Comparison of ENCODE assay signal across 8 mouse cellular contexts in genomic region chr3:30647440-30648090, GRCm38 (mm10). TPM values are rescaled to one million over a fixed set of nuclear protein-coding genes. Genes with fewer than 3 reads are reported as not detected.
DNase-seq lines count a peak whose midpoint lies in the region; ATAC-seq and TF ChIP-seq lines count a peak whose summit lies in the region.

Lrrc34 (minus strand) TSS chr3:30647869.

- peaks cover 33% of the 10 kb centered on the region for H3K27me3 ChIP-seq in heart, postnatal 0 days (ENCODE audit: control insufficient read depth, insufficient read depth, low read length)

- H3K27ac ChIP-seq in heart, postnatal 0 days (ENCODE audit: low read depth) = no peak within 1 kb of the TSS

- ATAC-seq in heart, postnatal 0 days (ENCODE audit: insufficient read depth, low read depth) = peak; percentile 82

- no peaks in the 10 kb centered on the region for H3K36me3 ChIP-seq in heart, postnatal 0 days (replicated peaks; ENCODE audit: control insufficient read depth, insufficient read depth, low read length)

- TF ChIP-seq EP300 in heart, postnatal 0 days (IDR thresholded peaks at IDR 0.05; ENCODE audit: low read depth) = no peak

- DNase-seq in right cerebral cortex, postnatal 10 days (ENCODE audit: low spot score in 2 of 2) = peak; percentile 66 to 68
- no peak for DNase-seq in right cerebral cortex, postnatal 36 days (ENCODE audit: low spot score in 2 of 2)
- peak; percentile 91 for DNase-seq in embryo, embryonic 11 days
- DNase-seq in heart, postnatal 0 days (ENCODE audit: low spot score) = peak; percentile 46
- DNase-seq in kidney, postnatal 10 days = peak; percentile 81
- DNase-seq in lung, postnatal 36 days = peak; percentile 75
- DNase-seq in retina, postnatal 1 day = peak; percentile 91
- DNase-seq in layer of hippocampus, adult 9-10 months (ENCODE audit: low spot score) = no peak

- peak within 1 kb of the TSS; percentile 65 for H3K4me2 ChIP-seq in heart, postnatal 0 days (ENCODE audit: low read depth, low read length)

- peaks cover 15% of the 10 kb centered on the region for H3K4me1 ChIP-seq in heart, postnatal 0 days (ENCODE audit: control insufficient read depth, insufficient read depth)

- H3K9me3 ChIP-seq in heart, postnatal 0 days (replicated peaks; ENCODE audit: control insufficient read depth, low read length) = no peaks in the 10 kb centered on the region

- peak within 1 kb of the TSS; percentile 30 for H3K4me3 ChIP-seq in heart, postnatal 0 days (ENCODE audit: low read depth, low read length)

- no peak for TF ChIP-seq CTCF in heart, postnatal 0 days (IDR thresholded peaks at IDR 0.05; ENCODE audit: low read depth)

- H3K9ac ChIP-seq in heart, postnatal 0 days (replicated peaks; ENCODE audit: low read depth, low read length) = 0 out of 2 replicates have a peak within 1 kb of the TSS, but pooled peaks have one; percentile 25

- 4% methylated on average over 25 of the region's 25 CpGs for WGBS in heart, postnatal 0 days

RNA-seq across cellular contexts. Expression of gene Lrrc34, which starts in this region (rescaled TPM):
- not detected in 2 replicates for total RNA-seq in heart, postnatal 0 days (2014; rRNA removed; ENCODE audit: low replicate concordance)
- polyA plus RNA-seq in heart, postnatal 0 days (2015; fragmentation: Nextera tagmentation; extraction: Ambion mirVana) = 0.18 and 0.45 TPM in 2 replicates

Comparison
In these comparisons a context has a peak if more than half of its experiments do, and no peak if none do; other contexts are left out.
1. DNase-seq: peak in right cerebral cortex, postnatal 10 days (2 of 2), embryo, embryonic 11 days (single experiment), kidney, postnatal 10 days (single experiment), lung, postnatal 36 days (single experiment) and retina, postnatal 1 day (single experiment); none in right cerebral cortex, postnatal 36 days (0 of 2) and layer of hippocampus, adult 9-10 months (single experiment).
2. Peak in DNase-seq, ATAC-seq, H3K4me3 ChIP-seq, H3K9ac ChIP-seq and H3K4me2 ChIP-seq in heart, postnatal 0 days; RNA of the gene not detected or under 1 TPM.